Mouse (Mus musculus) embryonic fibroblast, embryonic 13.5 days (primary cell): ENCODE results near the gene Mas1.

ENCODE experiments used
- CTCF ChIP-seq: IDR thresholded peaks from 2 replicates; pipeline ENCODE4 v1.5.1; 2011; ENCODE audit warnings: mild to moderate bottlenecking, control low read depth, low read length, moderate library complexity, borderline replicate concordance; ENCODE audit not compliant: insufficient read depth
- POLR2A ChIP-seq: IDR thresholded peaks from 2 replicates; pipeline ENCODE4 v1.6.1; 2011; ENCODE audit warnings: low read depth, mild to moderate bottlenecking, control low read depth, low read length, moderate library complexity

DNA sequence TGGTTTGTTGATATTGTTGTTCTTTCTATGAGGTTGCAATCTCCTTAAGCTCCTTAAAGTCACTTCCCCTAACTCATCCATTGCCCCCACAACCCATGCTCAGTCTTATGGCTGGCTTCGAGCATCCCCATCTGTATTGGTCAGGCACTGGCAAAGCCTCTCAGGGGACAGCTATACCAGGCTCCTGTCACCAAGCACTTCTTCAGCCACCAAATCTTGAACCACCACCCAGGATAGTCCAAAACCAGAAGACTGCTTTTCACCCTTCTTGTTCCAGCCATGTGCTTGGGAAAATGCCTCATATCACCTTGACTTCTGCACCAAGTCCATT lies 57.0 kb downstream of the Mas1 start:
- no peak for TF ChIP-seq CTCF
- no peak for TF ChIP-seq POLR2A
